Mouse (Mus musculus) midbrain, embryonic 10.5 days (tissue): Measurements from ENCODE around the gene P3h3. TPM values are rescaled to one million over a fixed set of nuclear protein-coding genes. Genes with fewer than 3 reads are reported as not detected.

Experiments
- DNase-seq: peaks from one replicate; pipeline ENCODE4 v3.0.0-alpha.2; 2017; ENCODE audit warnings: low spot score
- H3K27ac ChIP-seq: fragments of 300-500 bp; sonication (generic); replicated peaks from 2 replicates; pipeline ENCODE4 v1.5.1; 2016; ENCODE audit warnings: mild to moderate bottlenecking
- H3K27me3 ChIP-seq: fragments of 300-500 bp; sonication (generic); 2 replicates; pipeline ENCODE4 v1.6.1; 2016; ENCODE audit warnings: low read depth, mild to moderate bottlenecking; ENCODE audit not compliant: poor library complexity, severe bottlenecking
- H3K36me3 ChIP-seq: fragments of 300-500 bp; sonication (generic); 2 replicates; pipeline ENCODE4 v1.6.1; 2016; ENCODE audit warnings: mild to moderate bottlenecking, moderate library complexity
- H3K4me1 ChIP-seq: fragments of 300-500 bp; sonication (generic); 2 replicates; pipeline ENCODE4 v1.6.1; 2016
- H3K4me3 ChIP-seq: fragments of 300-500 bp; sonication (generic); 2 replicates; pipeline ENCODE4 v1.5.1; 2016; ENCODE audit warnings: mild to moderate bottlenecking, moderate library complexity
- H3K9me3 ChIP-seq: fragments of 300-500 bp; sonication (generic); replicated peaks from 2 replicates; pipeline ENCODE4 v1.6.1; 2016; ENCODE audit warnings: mild to moderate bottlenecking
- WGBS: fragments of 180-500 bp; shearing (Covaris S2); methylation state at CpG from one replicate; pipeline ENCODE4 v1.1.7; 2016; 5-methylcytosine and 5-hydroxymethylcytosine counted together
- polyA plus RNA-seq: library from polyadenylated mRNA; unstranded; fragments of >200 nt; fragmentation: Nextera tagmentation; extraction: Ambion mirVana; gene quantifications from 2 replicates; pipeline ENCODE4 v1.2.1, GENCODE M21; 2016

The P3h3 gene
- polyA plus RNA-seq, 1 experiment from 2014 or later: 8.3 TPM

DNA sequence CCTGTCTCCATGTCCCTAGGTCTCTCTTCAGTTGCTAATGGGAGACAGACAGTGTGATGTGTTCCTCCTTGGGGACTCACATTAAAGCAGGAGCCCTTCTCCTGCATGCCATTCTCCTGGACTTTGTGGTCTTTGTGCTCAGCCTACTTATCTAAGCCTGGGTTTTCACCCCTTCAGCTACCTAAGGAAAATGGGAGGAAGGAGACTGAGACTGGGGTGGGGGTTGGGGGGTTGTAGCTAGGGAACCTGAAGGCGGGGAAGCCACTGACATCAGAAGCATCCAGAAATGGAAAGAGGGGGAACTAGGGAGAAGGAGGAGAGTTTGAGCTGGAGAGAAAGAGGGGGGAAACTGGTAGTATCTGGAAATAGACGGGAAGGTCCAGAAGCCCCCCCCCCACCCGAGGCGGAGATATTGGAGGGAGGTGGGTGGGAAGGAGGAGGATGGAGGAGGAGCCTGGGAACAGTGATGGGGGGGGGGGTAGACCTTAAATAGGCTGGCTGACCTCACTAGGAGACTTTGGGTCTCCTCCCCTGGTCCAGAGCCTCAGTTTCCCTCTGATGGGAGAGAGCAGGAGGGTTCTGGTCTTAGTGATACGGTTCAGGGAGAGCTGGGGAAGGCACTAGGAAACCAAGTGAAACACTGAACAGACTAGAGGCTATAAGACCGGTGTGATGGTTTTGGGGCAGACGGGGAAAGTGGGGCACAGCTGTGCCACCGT, 5.0 kb upstream of the P3h3 start:
- DNase-seq: no peak
- Histone ChIP-seq H3K27me3 (peaks cover 82% of the 10 kb centered on the region), H3K4me3 (peak overlapping the region; percentile 72), H3K36me3 (0 out of 2 replicates have a peak, but pooled peaks cover 5% of the 10 kb centered on the region), H3K4me1 (peaks cover 88% of the 10 kb centered on the region), H3K27ac (peak overlapping the region; percentile 94), H3K9me3 (no peaks in the 10 kb centered on the region)
- 6% methylated on average over 8 of the region's 8 CpGs for whole genome bisulfite sequencing

- Histone ChIP-seq H3K27ac (peak overlapping the region; percentile 94), H3K9me3 (no peaks in the 10 kb centered on the region), H3K4me1 (peaks cover 95% of the 10 kb centered on the region), H3K4me3 (peak overlapping the region; percentile 72), H3K36me3 (0 out of 2 replicates have a peak, but pooled peaks cover 5% of the 10 kb centered on the region), H3K27me3 (peaks cover 77% of the 10 kb centered on the region)
- 33% methylated on average over 3 of the region's 3 CpGs for WGBS
- no peak for DNase-seq
Measured at GRCm38 (mm10) chr6:124861802-124862201, 4.2 kb upstream of the P3h3 start.

DNA sequence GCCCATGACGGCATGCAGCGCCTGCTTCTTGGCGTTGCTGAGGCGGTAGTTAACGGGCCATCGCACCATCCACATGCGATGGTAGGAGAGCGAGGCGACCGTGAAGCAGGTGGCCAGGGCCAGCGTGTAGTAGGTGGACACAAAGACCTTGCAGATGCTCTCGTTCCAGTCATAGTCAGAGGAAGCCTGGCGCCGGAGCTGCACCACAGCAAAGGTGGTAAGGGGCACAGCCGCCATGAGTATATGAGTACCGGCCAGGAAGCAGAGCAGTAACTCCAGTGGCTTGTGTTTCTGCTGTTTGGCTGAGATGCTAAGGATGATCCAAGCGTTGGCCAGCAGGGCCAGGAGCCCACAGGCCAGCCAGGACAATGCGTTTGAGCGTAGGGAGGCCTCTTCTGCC, 3.7 kb upstream of the P3h3 start:
- DNase-seq: no peak
- Histone ChIP-seq H3K4me1 (peaks cover 95% of the 10 kb centered on the region), H3K4me3 (peak overlapping the region; percentile 72; the same call in 1 of the 2 replicates), H3K9me3 (no peaks in the 10 kb centered on the region), H3K27ac (peak overlapping the region; percentile 94), H3K36me3 (0 out of 2 replicates have a peak, but pooled peaks cover 5% of the 10 kb centered on the region), H3K27me3 (peaks cover 71% of the 10 kb centered on the region)
- WGBS: 78% methylated on average over 19 of the region's 19 CpGs

DNA sequence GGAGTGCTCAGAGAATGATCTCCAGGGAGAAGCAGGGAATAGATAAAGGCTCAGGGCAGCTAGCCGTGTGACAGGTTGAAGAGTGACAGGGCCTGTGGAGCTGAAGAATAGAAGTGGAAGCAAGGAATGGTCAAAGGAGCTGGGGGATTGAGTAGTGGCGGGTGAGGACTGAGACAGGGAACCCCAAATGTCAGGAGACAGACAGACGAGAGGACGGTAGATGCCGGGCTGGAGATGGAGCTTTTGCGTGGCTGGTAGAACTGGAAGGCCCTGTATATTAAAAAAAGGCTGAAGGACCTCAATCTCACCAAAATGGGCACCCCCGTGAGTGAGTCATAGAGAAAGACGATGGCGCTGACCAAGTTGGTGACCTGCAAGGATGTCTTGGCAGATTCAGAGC, 3.0 kb upstream of the P3h3 start:
- DNase-seq: no peak
- H3K27me3 ChIP-seq: peaks cover 64% of the 10 kb centered on the region
- no peaks in the 10 kb centered on the region for H3K9me3 ChIP-seq
- H3K4me1 ChIP-seq: peaks cover 94% of the 10 kb centered on the region
- H3K4me3 ChIP-seq: 0 out of 2 replicates have a peak overlapping the region, but pooled peaks have one; percentile 16
- WGBS: 85% methylated on average over 9 of the region's 9 CpGs
- H3K27ac ChIP-seq: 0 out of 2 replicates have a peak overlapping the region, but pooled peaks have one; percentile 19
- H3K36me3 ChIP-seq: 0 out of 2 replicates have a peak, but pooled peaks cover 5% of the 10 kb centered on the region

- peak; percentile 88 for DNase-seq
- 0 out of 2 replicates have a peak, but pooled peaks cover 9% of the 10 kb centered on the region for H3K36me3 ChIP-seq
- H3K27me3 ChIP-seq: peaks cover 60% of the 10 kb centered on the region
- 11% methylated on average over 12 of the region's 12 CpGs for WGBS
- H3K27ac ChIP-seq: peak overlapping the region; percentile 19
- H3K4me1 ChIP-seq: peaks cover 93% of the 10 kb centered on the region
- no peaks in the 10 kb centered on the region for H3K9me3 ChIP-seq
- H3K4me3 ChIP-seq: peak overlapping the region; percentile 16; the same call in 1 of the 2 replicates
Measured at GRCm38 (mm10) chr6:124859725-124860124, 2.2 kb upstream of the P3h3 start.

DNA sequence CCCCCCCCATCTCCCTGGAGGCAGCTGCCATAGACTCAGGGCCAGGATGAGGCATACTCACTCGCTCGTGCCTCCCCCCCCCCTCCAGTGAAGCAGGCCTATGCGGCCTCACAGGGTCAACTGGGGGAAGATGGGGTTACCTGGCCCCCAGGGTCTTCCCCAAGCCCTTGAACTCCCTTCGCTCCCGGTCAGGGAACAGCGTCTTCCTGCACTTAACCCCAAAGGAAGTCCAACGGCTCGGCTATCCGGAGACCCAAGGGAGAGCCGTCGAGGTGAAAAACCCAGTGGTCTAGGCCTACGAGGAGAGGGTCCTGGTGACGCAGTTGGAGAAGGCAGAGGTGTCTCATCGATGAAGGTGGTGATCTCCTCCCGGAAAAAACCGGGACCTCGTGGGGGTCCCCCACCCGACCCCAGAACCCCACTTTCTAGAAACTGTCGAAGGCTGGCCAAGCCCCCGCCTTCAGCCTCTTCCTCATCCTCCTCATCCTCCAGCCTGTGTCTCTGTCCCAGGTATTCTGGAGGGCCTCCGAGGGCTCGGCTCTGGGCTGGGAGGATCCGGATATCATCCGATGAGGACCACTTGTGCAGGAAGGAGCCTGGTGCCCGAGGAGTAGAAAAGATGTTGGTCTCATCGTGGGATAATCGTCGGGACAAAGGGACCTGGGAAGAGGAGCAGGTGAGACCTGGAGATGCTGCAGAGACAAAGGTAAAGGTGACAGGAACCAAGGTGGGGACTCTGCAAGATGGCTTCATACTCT, 1.2 kb upstream of the P3h3 start:
- peaks cover 16% of the 10 kb centered on the region for H3K36me3 ChIP-seq
- H3K27me3 ChIP-seq: peaks cover 54% of the 10 kb centered on the region
- H3K4me1 ChIP-seq: peaks cover 83% of the 10 kb centered on the region
- peak overlapping the region; percentile 70 for H3K4me3 ChIP-seq
- H3K27ac ChIP-seq: peak overlapping the region; percentile 92; the same call in 1 of the 2 replicates
- 77% methylated on average over 28 of the region's 28 CpGs for WGBS
- no peak for DNase-seq
- H3K9me3 ChIP-seq: no peaks in the 10 kb centered on the region

GRCm38 (mm10) chr6:124857840-124858530, 433 bp upstream of the P3h3 start:
- H3K27ac ChIP-seq: peak overlapping the region; percentile 92
- H3K4me1 ChIP-seq: peaks cover 76% of the 10 kb centered on the region
- 25% methylated on average over 26 of the region's 26 CpGs for whole genome bisulfite sequencing
- peak overlapping the region; percentile 70 for H3K4me3 ChIP-seq
- peaks cover 51% of the 10 kb centered on the region for H3K27me3 ChIP-seq
- H3K9me3 ChIP-seq: no peaks in the 10 kb centered on the region
- peaks cover 22% of the 10 kb centered on the region for H3K36me3 ChIP-seq
- no peak for DNase-seq

- WGBS: 5% methylated on average over 14 of the region's 14 CpGs
- Histone ChIP-seq H3K4me1 (peaks cover 59% of the 10 kb centered on the region), H3K36me3 (peaks cover 27% of the 10 kb centered on the region), H3K9me3 (no peaks in the 10 kb centered on the region), H3K27ac (peak overlapping the region; percentile 92), H3K4me3 (peak overlapping the region; percentile 70), H3K27me3 (peaks cover 34% of the 10 kb centered on the region)
- DNase-seq: peak; percentile 52
Measured at GRCm38 (mm10) chr6:124856321-124856720, 1.2 kb downstream of the P3h3 start.

GRCm38 (mm10) chr6:124854647-124855046, 2.9 kb downstream of the P3h3 start:
- Histone ChIP-seq H3K4me3 (no peak overlapping the region), H3K36me3 (peaks cover 27% of the 10 kb centered on the region), H3K27me3 (peaks cover 24% of the 10 kb centered on the region), H3K27ac (no peak overlapping the region; the same call in 1 of the 2 replicates), H3K9me3 (no peaks in the 10 kb centered on the region), H3K4me1 (peaks cover 47% of the 10 kb centered on the region)
- WGBS: 75% methylated on average over 12 of the region's 12 CpGs
- DNase-seq: no peak

- H3K27me3 ChIP-seq: 0 out of 2 replicates have a peak, but pooled peaks cover 6% of the 10 kb centered on the region
- H3K9me3 ChIP-seq: no peaks in the 10 kb centered on the region
- DNase-seq: no peak
- 57% methylated on average over 8 of the region's 8 CpGs for WGBS
- H3K36me3 ChIP-seq: peaks cover 27% of the 10 kb centered on the region
- H3K27ac ChIP-seq: no peak overlapping the region
- H3K4me1 ChIP-seq: peaks cover 15% of the 10 kb centered on the region
- H3K4me3 ChIP-seq: no peak overlapping the region
Measured at GRCm38 (mm10) chr6:124850535-124850934, 7.0 kb downstream of the P3h3 start.

GRCm38 (mm10) chr6:124847305-124847704, 10.2 kb downstream of the P3h3 start:
- Histone ChIP-seq H3K27me3 (no peaks in the 10 kb centered on the region), H3K27ac (peak overlapping the region; percentile 71), H3K36me3 (peaks cover 11% of the 10 kb centered on the region), H3K4me1 (peaks cover 11% of the 10 kb centered on the region), H3K4me3 (peak overlapping the region; percentile 12; the same call in 1 of the 2 replicates), H3K9me3 (no peaks in the 10 kb centered on the region)
- WGBS: 8% methylated on average over 9 of the region's 9 CpGs
- peak; percentile 98 for DNase-seq
